Mouse (Mus musculus) right cerebral cortex, postnatal 10 days (tissue): ENCODE data around the gene Spag9.
"Not testable (repeated sequence)": the region's sequence is repeated elsewhere in the genome, so short reads cannot be mapped to it uniquely, and the experiment has no call there.

Experiments used
- DNase-seq, 2 experiments: peaks; one replicate each; pipeline ENCODE4 v3.0.0; 2021; ENCODE audit warnings: low spot score in 2 of 2

Gene Spag9

DNA sequence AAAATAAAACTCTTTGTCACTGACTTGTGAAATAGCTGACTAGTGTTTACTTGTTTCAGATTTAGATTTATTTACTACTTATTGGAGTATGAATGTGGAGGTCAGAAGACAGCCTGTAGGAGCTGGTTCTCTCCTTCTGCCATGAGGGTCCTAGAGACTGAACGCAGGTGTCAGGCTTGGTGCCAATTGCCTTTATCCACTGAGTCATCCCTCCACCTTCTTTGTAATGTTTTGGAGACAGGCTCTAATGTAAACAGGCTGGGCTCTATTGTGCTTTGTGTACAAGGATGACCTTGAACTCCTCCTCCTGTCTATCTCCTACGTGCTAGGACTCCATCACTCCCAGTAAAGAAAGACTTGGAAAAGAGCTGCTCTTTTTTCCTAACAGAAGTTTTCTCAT lies 51.4 kb downstream of the Spag9 start:
- DNase-seq, result no peak

DNA sequence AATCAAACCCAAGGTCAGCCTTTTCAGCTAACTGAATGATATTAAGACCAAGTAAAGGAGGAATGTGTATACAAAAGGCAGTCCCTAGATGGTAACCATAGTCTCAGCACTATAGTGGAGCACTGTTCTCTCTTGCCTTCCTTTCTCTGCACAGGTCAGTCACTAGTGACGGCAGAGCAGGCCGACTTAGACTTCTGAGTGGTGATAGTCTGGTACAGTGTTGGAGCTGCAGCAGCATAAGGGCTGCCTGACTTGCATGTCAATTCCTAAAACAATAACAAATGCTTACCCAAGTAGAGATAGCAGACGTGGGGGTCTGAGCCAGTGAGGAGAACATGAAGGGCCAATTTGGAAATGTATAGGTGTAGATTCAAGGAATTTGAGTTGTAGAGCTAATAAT lies 58.3 kb downstream of the Spag9 start:
- DNase-seq, result peak in 1 of 2 experiments; percentile 23

DNA sequence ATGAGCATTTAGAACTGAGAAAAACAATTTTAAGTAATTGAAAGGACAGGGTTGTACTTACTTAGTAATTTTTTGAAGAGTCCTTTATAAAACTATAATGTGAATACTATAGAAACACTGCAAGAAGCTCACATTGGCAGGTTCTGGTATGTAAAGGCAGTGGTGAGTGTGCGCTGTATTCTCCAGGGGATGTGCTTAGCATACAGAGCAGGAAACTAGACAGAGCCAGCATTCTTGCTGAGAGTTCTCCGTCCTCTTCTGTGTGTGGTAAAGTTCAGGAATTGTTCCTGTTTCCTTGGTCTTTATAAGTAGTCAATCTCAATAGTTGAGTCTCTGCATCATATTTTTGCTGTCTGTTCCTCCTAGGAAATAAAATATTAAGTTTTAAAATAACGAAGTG lies 59.0 kb downstream of the Spag9 start:
- peak; percentile 49 to 61 for DNase-seq

DNA sequence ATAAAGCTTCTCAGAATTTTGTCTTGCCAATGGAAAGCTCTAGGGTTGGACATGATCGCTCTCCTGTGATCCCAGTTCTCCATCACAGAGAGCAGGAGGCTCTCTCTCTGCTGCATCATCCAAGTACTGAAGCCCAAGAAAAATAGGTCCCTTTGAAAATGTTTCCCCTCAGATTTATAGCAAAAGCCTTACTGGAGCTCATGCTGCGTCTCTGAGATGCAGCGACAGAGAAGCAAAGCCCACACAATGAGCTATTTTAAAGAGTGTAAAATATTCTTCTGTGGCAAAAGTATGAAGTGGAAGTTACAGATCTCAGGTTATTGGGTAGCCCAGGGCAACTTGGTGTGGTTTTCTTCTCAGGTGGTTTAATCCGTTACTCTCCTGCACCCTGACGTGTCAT lies 68.0 kb downstream of the Spag9 start:
- DNase-seq, result no peak

DNA sequence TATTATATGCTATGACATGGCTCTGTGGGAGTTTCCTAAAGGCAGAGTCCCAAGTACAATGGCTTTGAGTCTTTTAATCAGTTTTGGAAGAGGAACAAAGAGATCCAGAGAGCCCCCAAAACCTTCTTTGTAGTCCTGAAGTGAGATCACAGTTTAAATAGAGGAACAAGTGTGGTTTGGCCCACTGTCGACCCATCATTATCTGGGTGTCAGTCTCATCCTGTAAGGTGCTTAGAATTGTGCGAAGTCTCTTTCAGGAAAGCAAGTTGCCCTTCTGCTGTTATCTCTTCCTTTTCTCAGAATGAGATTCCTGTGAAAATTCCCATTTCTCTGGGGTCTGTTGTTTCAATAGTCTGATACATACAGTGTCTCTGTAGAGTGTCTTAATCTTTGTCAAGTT lies 74.6 kb downstream of the Spag9 start:
- no peak for DNase-seq

DNA sequence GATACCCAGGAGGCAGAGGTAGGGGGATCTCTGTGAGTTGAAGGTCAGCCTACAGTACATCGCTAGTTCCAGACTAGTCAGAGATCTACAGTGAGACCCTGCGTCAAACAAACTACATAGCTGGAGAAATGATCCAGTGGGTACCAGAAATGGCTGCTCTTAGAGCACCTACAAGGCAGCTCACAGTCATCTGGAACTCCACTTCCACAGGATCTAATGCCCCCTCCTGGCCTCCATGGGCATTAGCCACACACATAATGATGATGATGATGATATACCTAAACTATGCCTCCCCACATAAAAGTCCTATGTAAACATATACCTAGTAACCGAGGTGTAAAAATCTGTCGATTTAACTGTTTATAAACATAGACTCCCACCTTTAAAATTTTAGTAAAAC lies 77.4 kb downstream of the Spag9 start:
- no peak for DNase-seq

DNA sequence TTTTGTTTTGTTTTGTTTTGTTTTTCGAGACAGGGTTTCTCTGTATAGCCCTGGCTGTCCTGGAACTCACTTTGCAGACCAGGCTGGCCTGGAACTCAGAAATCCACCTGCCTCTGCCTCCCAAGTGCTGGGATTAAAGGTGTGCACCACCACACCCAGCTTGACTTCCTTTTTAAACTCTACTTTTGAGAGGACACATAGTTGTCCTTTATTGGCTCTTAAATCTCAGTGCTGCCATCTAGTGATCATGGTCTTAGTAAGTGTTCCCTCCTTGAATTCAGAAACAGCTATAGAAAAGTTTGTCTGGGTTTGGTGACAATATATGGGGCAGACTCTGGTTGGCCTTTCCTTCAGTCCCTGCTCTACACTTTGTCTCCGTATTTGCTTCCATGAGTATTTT lies 91.1 kb downstream of the Spag9 start:
- DNase-seq, result not testable (repeated sequence)

DNA sequence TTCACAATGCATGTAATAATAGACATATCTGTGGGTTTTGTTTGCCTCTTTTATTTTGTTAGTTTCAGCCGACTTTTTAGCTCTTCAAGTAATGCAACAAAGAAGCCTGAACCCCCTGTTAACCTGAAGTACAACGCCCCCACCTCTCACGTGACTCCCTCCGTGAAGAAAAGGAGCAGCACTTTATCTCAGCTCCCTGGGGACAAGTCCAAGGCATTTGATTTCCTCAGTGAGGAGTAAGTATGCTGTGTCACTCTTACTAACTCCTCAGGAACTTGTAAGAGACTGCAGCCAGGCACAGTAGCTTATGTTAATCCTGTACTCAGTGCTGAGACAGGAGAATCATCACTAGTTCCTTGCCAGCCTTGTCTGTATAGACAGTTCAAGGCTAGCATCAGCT lies 94.6 kb downstream of the Spag9 start:
- DNase-seq, result no peak

DNA sequence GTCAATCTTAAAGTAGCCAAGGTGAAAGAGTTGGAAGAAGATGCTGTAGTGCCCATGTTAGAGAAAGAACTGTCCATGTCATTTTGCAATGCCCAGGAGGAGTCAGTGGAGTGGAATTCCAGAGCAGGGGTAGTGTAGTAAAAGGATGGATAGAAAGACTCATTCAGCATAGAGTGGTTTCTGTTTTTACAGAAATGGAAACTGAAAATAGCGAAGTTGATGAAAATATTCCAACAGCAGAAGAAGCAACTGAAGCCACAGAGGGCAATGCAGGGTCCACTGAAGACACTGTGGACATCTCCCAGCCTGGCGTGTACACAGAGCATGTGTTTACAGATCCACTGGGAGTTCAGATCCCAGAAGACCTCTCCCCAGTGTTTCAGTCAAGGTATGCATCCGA lies 101.6 kb downstream of the Spag9 start:
- no peak for DNase-seq

DNA sequence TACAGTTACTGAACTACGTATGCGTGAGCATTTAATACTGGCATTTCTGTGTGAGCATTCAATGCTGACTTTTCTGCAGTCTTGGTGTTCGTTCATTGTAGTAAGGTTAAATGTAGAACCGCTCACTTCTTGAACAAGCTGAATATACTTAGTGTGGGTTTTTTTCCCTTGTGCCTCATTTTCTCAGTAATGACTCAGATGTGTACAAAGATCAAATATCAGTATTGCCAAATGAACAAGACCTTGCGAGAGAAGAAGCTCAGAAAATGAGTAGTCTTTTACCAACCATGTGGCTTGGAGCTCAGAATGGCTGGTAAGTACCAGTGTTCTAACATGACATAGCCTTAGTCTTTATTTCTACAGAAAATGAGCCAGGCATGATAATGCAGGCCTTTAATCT lies 102.9 kb downstream of the Spag9 start:
- DNase-seq, result no peak

DNA sequence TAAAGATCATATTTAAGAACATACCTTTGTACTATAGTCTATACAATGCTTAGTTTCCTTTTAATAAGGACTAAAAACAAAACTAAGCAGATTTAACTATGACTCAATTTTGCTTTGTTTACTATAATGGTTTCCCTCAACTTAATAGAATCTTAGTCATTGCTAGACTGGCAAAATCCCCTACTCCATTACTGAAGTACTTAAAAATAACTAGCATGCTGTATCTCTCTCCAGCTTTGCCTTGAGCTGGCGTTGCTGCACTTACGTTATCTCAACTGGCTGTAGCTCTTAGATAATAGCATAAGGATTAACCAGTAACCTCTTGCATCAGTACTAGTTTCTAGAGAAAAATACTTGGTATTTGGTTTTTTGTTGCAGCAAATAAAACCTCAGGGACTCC lies 117.9 kb downstream of the Spag9 start:
- DNase-seq, result no peak

DNA sequence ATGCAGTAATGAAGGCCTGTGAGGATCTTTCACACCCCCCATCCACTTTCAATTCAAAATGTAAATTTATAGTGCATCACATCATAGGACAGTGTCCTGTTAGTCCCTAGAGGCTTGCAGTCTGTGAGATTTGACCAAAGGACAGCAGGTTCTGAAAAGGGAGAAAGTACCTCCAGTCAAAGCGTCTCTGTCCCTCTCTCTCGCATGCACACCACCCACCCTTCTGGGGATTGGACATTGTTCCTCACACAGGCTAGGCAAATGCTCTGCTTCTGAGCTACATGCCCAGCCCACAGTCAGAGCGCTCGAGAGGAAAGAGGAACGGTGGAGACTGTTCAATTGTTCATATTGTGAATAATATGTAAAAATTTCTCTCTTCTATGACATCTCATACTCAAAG lies 119.5 kb downstream of the Spag9 start:
- no peak for DNase-seq

DNA sequence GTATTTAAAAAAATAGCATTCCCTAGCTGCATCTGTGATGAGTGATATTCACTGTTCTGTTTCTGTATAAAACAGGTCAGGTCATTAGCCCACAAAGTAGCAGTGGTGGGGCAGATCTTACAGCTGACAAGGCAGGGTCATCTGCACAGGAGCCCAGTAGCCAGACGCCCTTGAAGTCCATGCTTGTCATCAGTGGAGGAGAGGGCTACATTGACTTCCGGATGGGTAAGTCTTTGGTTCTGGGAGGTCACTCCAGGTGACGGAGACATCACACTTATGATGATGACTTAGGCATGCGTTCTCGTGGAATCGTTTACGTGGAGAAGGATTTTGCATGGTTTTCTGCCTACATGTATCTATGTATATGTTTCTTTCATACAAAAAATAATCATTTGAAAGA lies 120.8 kb downstream of the Spag9 start:
- no peak for DNase-seq

DNA sequence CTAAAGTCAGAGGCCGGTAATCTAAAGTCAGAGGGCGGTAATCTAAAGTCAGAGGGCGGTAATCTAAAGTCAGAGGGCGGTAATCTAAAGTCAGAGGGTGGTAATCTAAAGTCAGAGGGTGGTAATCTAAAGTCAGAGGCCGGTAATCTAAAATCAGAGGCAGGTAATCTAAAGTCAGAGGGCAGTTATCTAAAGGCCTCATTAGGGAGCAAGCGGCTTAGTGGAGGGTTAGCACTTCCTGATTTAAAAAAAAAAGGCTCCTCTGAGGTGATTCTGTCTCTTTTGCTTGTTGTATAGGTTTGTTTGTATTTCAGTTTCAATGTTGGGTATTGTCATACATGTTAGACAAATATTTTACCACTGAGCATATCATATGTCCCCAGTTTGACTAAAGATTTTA lies 121.9 kb downstream of the Spag9 start:
- DNase-seq, result no peak

DNA sequence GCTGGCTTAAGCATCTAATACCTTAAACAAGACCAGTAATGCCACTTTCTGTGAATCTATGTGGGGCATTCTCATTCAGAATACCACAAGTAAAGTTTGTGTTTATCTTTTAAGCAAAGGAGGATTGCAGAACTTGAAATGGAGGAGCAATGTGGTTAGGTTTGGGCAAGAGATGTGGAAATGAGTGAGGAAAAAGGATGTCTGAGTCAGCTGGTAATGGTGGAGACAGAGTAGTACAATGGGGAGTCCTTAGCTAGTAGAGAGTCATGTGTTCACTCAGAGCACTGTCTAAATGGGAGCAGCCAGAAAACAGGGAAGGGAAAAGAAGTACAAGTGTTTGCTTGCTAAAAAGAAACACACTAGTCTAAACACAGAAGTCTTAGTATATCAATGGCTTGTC lies 122.7 kb downstream of the Spag9 start:
- DNase-seq, result no peak

DNA sequence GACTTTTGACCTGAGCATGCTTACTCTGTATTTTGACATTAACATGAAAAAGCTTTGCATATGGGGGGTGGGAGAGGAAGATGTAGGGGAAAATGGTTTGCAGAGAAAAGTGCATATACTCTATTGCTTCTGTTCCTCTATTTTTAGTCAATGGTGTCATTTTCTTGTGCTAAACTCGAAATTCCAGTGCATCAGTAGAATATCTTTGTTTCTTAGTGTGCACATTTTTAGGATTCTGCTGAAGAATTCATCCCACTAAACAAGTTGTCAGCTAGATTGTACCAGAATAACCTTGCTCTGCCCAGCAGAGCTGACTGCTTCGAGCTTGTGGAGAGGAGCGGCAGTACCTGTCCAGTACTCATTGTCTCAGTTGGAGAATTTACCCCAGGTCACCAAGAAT lies 124.8 kb downstream of the Spag9 start:
- DNase-seq, result no peak

DNA sequence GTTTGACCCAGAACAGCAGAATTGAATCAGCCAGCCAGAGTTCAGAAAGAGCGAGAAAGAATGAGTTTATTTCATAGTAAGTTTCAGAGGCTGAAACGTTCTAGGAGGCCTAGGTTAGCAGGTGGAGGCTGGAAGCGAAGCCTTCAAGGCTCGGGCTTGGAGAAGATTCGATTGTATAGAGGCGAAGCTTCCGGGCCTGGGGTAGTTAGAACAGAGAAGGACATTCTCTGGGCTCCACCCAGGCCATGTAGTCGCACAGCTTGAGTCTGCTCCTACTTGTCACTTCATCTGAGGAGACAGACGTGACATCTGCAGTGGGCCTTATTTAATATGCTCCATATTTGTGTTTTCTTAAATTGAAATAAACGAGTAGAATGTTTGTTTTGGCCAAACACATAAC lies 125.6 kb downstream of the Spag9 start:
- no peak for DNase-seq

DNA sequence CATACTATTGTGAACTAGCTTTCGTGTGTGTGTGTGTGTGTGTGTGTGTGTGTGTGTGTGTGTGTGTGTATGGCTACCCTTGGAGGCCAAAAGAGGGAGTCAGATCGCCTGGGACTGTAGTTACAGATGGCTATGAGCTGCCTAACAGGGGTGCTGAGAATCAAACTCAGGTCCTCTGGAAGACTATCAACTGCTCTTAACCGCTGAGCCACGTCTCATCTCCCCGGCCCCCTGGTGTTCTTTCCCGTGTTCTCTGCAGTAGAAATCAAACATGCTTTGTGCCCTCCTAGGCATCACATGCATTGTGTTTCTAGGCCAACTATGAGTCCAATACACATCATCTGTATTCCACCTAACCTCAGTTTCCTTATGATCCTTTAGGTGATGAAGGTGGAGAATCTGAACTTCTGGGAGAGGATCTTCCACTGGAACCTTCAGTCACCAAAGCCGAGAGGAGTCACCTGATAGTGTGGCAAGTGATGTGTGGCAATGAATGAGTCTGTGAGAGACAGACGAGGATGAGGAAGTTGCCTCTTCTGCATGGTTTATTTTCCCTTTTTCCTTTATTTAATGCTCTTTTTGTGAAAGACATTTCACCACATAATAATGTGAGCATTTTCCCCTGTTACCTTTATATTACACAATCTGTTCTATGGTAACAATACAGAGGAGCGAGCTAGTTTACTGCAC lies 126.6 kb downstream of the Spag9 start:
- DNase-seq, result no peak

DNA sequence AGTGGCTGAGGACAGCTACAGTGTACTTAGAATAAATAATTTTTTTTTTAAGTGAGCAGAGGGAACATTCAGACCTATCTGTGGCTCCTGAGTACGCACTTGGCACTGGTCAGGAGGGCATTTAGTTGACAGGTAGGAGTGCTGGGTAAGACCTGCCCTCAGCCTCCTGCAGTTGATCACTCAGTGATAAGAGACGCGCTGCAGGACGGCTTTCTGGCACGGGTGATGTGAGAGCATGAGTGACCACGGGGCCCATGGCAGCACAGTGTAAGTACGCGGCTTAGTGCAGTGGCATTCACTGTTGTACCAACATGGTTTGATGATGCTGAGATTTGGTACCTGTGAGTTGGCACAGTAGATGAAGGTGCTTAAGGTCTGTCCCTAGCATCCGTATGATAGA lies 130.8 kb downstream of the Spag9 start:
- DNase-seq, result peak in 1 of 2 experiments; percentile 40

DNA sequence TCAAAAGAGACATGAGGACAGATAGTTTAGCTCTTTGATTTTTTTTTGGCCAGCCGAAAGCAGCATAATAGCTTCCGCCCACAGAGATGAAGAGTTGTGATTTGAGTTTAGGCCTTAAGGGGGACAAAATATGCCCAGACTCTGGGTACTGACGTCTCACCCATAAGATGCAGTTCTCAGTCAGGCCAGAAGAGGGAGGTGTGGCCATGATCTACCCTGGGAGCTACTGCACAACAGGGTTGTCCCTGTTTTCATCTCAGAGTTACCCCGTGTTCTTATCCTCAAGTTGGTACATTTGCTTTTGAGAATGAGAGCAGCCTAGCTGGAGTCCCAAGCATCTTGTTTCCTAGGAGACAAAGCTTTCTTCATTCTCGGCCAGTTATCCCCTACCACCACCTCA lies 132.1 kb downstream of the Spag9 start:
- DNase-seq, result peak; percentile 87 to 92

DNA sequence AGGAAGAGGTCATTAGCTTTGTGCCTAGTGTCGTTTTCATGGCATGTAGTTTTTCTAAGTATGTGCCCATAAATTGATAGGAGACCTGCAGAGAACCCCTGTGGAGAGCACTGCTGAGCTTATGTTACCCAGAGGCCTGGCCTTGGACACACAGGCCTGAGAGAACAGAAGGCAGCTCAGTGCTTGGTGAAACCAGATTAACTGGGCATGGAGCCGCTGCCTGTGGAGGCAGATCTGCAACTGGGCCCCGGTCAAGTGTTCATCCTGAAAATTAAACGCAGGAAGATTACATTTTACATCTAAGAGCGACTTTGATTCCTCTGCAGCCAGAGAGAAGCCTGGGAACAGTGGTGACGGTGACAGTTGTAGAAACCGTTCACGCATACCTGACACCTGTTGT lies 132.6 kb downstream of the Spag9 start:
- DNase-seq, result peak in 1 of 2 experiments; percentile 32

DNA sequence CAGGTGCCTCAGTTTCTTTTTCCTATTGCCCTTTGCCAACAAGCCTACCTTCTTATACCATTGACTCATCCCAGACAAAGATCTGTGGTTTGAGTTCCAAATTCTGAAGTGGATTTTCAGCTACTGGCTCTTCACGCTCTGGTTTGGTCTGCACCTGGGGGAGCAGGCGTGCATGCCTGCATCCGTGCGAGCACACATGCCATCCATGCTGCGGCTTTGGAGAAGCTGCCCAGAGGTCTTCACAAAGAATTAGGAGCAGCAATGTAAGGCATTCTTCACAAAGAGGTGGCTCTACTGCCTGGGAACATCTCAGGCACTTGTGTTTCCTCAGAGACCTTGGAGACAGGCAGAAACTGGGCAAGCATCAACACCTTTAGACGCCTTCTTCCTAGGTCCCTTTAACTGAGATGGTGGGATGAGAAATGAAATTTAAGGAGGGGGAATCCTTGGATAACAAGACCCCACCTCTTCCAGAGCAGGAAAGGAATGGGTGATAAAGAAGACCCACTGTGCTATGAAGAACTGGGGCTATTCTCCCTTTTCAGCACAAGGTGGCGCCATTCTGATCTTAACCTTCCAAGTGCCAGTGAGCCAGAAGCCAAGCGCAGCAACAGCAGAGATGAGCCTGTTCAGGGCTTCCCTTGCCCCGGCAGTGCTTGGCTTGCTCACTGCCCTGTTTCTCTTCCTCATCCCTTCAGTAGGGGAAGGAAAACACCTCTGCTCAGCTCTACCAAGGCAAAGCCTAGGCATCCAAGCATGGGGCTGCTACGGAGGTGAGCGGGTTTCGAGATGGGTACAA lies 133.6 kb downstream of the Spag9 start:
- DNase-seq, result peak; percentile 81 to 85
